Mouse (Mus musculus) 416B (cell line): ENCODE measurements at regions not wholly inside any gene's neighbourhood (a gene's known extent, or its start where the extent isn't known, plus 50 kb on each side); places are given as distances from the start of the nearest gene placed in this dataset.
"Not testable (repeated sequence)": the region's sequence is repeated elsewhere in the genome, so short reads cannot be mapped to it uniquely, and the experiment has no call there.

Experiments used
- DNase-seq: peaks from one replicate; pipeline ENCODE4 v3.0.0; 2011; ENCODE audit warnings: low read depth

GRCm38 (mm10) chrX:94785983-94786382, 61.6 kb downstream of the Zxdb start:
- DNase-seq, result no peak

- no peak for DNase-seq
Measured at GRCm38 (mm10) chrX:94788331-94788920, 64.1 kb downstream of the Zxdb start.

GRCm38 (mm10) chrX:94796845-94797244, 72.5 kb downstream of the Zxdb start:
- not testable (repeated sequence) for DNase-seq

GRCm38 (mm10) chrX:94797348-94798182, 73.2 kb downstream of the Zxdb start:
- not testable (repeated sequence) for DNase-seq

GRCm38 (mm10) chrX:94798183-94798619, 73.8 kb downstream of the Zxdb start:
- DNase-seq, result not testable (repeated sequence)

- DNase-seq, result not testable (repeated sequence)
Measured at GRCm38 (mm10) chrX:94812760-94813159, 88.4 kb downstream of the Zxdb start.

GRCm38 (mm10) chrX:94827524-94827923, 103.2 kb downstream of the Zxdb start:
- not testable (repeated sequence) for DNase-seq

GRCm38 (mm10) chrX:94844110-94844779, 119.9 kb downstream of the Zxdb start:
- not testable (repeated sequence) for DNase-seq

- DNase-seq, result not testable (repeated sequence)
Measured at GRCm38 (mm10) chrX:94849549-94849948, 125.2 kb downstream of the Zxdb start.

- no peak for DNase-seq
Measured at GRCm38 (mm10) chrX:94857501-94857900, 133.1 kb downstream of the Zxdb start.

- DNase-seq, result no peak
Measured at GRCm38 (mm10) chrX:94857954-94858353, 133.6 kb downstream of the Zxdb start.

- DNase-seq, result peak; percentile 65
Measured at GRCm38 (mm10) chrX:94863123-94863522, 138.8 kb downstream of the Zxdb start.

GRCm38 (mm10) chrX:94865531-94866502, 141.4 kb downstream of the Zxdb start:
- DNase-seq, result peak; percentile 93

GRCm38 (mm10) chrX:94883547-94883946, 142.9 kb downstream of the Spin4 start:
- DNase-seq, result not testable (repeated sequence)
